Mouse (Mus musculus): ENCODE results near the gene Rgs3.

- TF ChIP-seq CTCF (IDR thresholded peaks at IDR 0.05; ENCODE audit: extremely low read depth, insufficient read length, insufficient replicate concordance, low read depth, low read length), result no peak
- TF ChIP-seq POLR2A (IDR thresholded peaks at IDR 0.05; ENCODE audit: low read depth, low read length), result no peak
These were observed 2.4 kb downstream of the Rgs3 start for GRCm38 (mm10) chr4:62562006-62562405.

Measured in small intestine, adult 2 months (tissue).